Mouse (Mus musculus) layer of hippocampus, postnatal 25 days (tissue): ENCODE data around the gene Uba5. TPM values are rescaled to one million over a fixed set of nuclear protein-coding genes. Genes with fewer than 3 reads are reported as not detected.

Experiments used
- DNase-seq, 2 experiments: peaks; one replicate each; pipeline ENCODE4 v3.0.0; 2022; ENCODE audit warnings: mixed read lengths in 2 of 2, low spot score in 1 of 2; ENCODE audit errors: extremely low spot score in 1 of 2
- total RNA-seq, 2 experiments: library from RNA; stranded (reverse); gene quantifications; 2 replicates each; pipeline ENCODE4 v1.2.3; 2021

Uba5 gene
- total RNA-seq, result 10 to 100 TPM; 41.1 to 41.3 TPM

- DNase-seq, result peak; percentile 66
Measured at GRCm38 (mm10) chr9:104062430-104063243, at the start of gene Uba5. Gene Uba5, minus strand, starts transcription at chr9:104063134.

- no peak for DNase-seq
Measured at GRCm38 (mm10) chr9:104109151-104109550, 46.2 kb upstream of the Uba5 start.

GRCm38 (mm10) chr9:104108571-104109143 lies 45.7 kb upstream of the Uba5 start:
- no peak for DNase-seq

- no peak for DNase-seq
Measured at GRCm38 (mm10) chr9:104107482-104107881, 44.5 kb upstream of the Uba5 start.

- DNase-seq, result no peak
Measured at GRCm38 (mm10) chr9:104106930-104107329, 44.0 kb upstream of the Uba5 start.

GRCm38 (mm10) chr9:104104986-104105385 lies 42.1 kb upstream of the Uba5 start:
- no peak for DNase-seq

- no peak for DNase-seq
Measured at GRCm38 (mm10) chr9:104102901-104103300, 40.0 kb upstream of the Uba5 start.

- no peak for DNase-seq
Measured at GRCm38 (mm10) chr9:104102301-104102700, 39.4 kb upstream of the Uba5 start.

GRCm38 (mm10) chr9:104101458-104101857 lies 38.5 kb upstream of the Uba5 start:
- no peak for DNase-seq

GRCm38 (mm10) chr9:104100822-104101221 lies 37.9 kb upstream of the Uba5 start:
- no peak for DNase-seq

GRCm38 (mm10) chr9:104099060-104099459 lies 36.1 kb upstream of the Uba5 start:
- no peak for DNase-seq

GRCm38 (mm10) chr9:104098256-104098655 lies 35.3 kb upstream of the Uba5 start:
- DNase-seq, result no peak

GRCm38 (mm10) chr9:104092945-104093344 lies 30.0 kb upstream of the Uba5 start:
- no peak for DNase-seq

- DNase-seq, result no peak
Measured at GRCm38 (mm10) chr9:104088555-104088954, 25.6 kb upstream of the Uba5 start.

GRCm38 (mm10) chr9:104085730-104086429 lies 22.9 kb upstream of the Uba5 start:
- no peak for DNase-seq

- no peak for DNase-seq
Measured at GRCm38 (mm10) chr9:104080038-104080437, 17.1 kb upstream of the Uba5 start.

- DNase-seq, result peak; percentile 29 to 58
Measured at GRCm38 (mm10) chr9:104079379-104079778, 16.4 kb upstream of the Uba5 start.

GRCm38 (mm10) chr9:104078780-104079179 lies 15.8 kb upstream of the Uba5 start:
- no peak for DNase-seq

GRCm38 (mm10) chr9:104075808-104076207 lies 12.9 kb upstream of the Uba5 start:
- DNase-seq, result no peak

- DNase-seq, result no peak
Measured at GRCm38 (mm10) chr9:104070863-104071604, 8.1 kb upstream of the Uba5 start.

GRCm38 (mm10) chr9:104070241-104070640 lies 7.3 kb upstream of the Uba5 start:
- no peak for DNase-seq
